Mouse (Mus musculus): Measurements from ENCODE around the gene Map3k20.
A peak's percentile ranks its signal among the peaks of the same experiment; 100 is the strongest.

The Map3k20 gene

GRCm38 (mm10) chr2:72320661-72321060, 35.2 kb downstream of the Map3k20 start:
- DNase-seq (ENCODE audit: low spot score in 2 of 2) = no peak

- DNase-seq (ENCODE audit: low spot score in 2 of 2) = no peak
Measured at GRCm38 (mm10) chr2:72321591-72321990, 36.2 kb downstream of the Map3k20 start.

GRCm38 (mm10) chr2:72322681-72323353, 37.4 kb downstream of the Map3k20 start:
- DNase-seq (ENCODE audit: low spot score in 2 of 2) = no peak

- DNase-seq (ENCODE audit: low spot score in 2 of 2) = no peak
Measured at GRCm38 (mm10) chr2:72324436-72324835, 39.0 kb downstream of the Map3k20 start.

- DNase-seq (ENCODE audit: low spot score in 2 of 2) = no peak
Measured at GRCm38 (mm10) chr2:72326491-72326890, 41.1 kb downstream of the Map3k20 start.

GRCm38 (mm10) chr2:72328435-72328834, 43.0 kb downstream of the Map3k20 start:
- DNase-seq (ENCODE audit: low spot score in 2 of 2) = no peak

- no peak for DNase-seq (ENCODE audit: low spot score in 2 of 2)
Measured at GRCm38 (mm10) chr2:72330955-72331481, 45.6 kb downstream of the Map3k20 start.

- DNase-seq (ENCODE audit: low spot score in 2 of 2) = no peak
Measured at GRCm38 (mm10) chr2:72332067-72332466, 46.6 kb downstream of the Map3k20 start.

- no peak for DNase-seq (ENCODE audit: low spot score in 2 of 2)
Measured at GRCm38 (mm10) chr2:72333210-72333609, 47.8 kb downstream of the Map3k20 start.

- DNase-seq (ENCODE audit: low spot score in 2 of 2) = no peak
Measured at GRCm38 (mm10) chr2:72336840-72337239, 51.4 kb downstream of the Map3k20 start.

- no peak for DNase-seq (ENCODE audit: low spot score in 2 of 2)
Measured at GRCm38 (mm10) chr2:72345281-72345680, 59.8 kb downstream of the Map3k20 start.

GRCm38 (mm10) chr2:72351329-72351728, 65.9 kb downstream of the Map3k20 start:
- DNase-seq (ENCODE audit: low spot score in 2 of 2) = no peak

GRCm38 (mm10) chr2:72351776-72352175, 66.3 kb downstream of the Map3k20 start:
- no peak for DNase-seq (ENCODE audit: low spot score in 2 of 2)

- DNase-seq (ENCODE audit: low spot score in 2 of 2) = no peak
Measured at GRCm38 (mm10) chr2:72352756-72353155, 67.3 kb downstream of the Map3k20 start.

- no peak for DNase-seq (ENCODE audit: low spot score in 2 of 2)
Measured at GRCm38 (mm10) chr2:72356471-72356870, 71.0 kb downstream of the Map3k20 start.

GRCm38 (mm10) chr2:72361572-72361971, 76.1 kb downstream of the Map3k20 start:
- no peak for DNase-seq (ENCODE audit: low spot score in 2 of 2)

- DNase-seq (ENCODE audit: low spot score in 2 of 2) = no peak
Measured at GRCm38 (mm10) chr2:72363449-72363848, 78.0 kb downstream of the Map3k20 start.

- DNase-seq (ENCODE audit: low spot score in 2 of 2) = no peak
Measured at GRCm38 (mm10) chr2:72365930-72366329, 80.5 kb downstream of the Map3k20 start.

- peak in 1 of 2 experiments; percentile 25 for DNase-seq (ENCODE audit: low spot score in 2 of 2)
Measured at GRCm38 (mm10) chr2:72366503-72366902, 81.1 kb downstream of the Map3k20 start.

GRCm38 (mm10) chr2:72367850-72368249, 82.4 kb downstream of the Map3k20 start:
- no peak for DNase-seq (ENCODE audit: low spot score in 2 of 2)

GRCm38 (mm10) chr2:72369140-72369600, 83.7 kb downstream of the Map3k20 start:
- no peak for DNase-seq (ENCODE audit: low spot score in 2 of 2)

GRCm38 (mm10) chr2:72372136-72372535, 86.7 kb downstream of the Map3k20 start:
- no peak for DNase-seq (ENCODE audit: low spot score in 2 of 2)

- no peak for DNase-seq (ENCODE audit: low spot score in 2 of 2)
Measured at GRCm38 (mm10) chr2:72374076-72374475, 88.6 kb downstream of the Map3k20 start.

- DNase-seq (ENCODE audit: low spot score in 2 of 2) = no peak
Measured at GRCm38 (mm10) chr2:72375877-72376276, 90.4 kb downstream of the Map3k20 start.

Data from spleen, postnatal 36 days (tissue).